Mouse (Mus musculus) olfactory bulb, adult 2 months (tissue): ENCODE results near the gene P2ry12.

Source experiments
- CTCF ChIP-seq: fragments of 200-500 bp; IDR thresholded peaks from 2 replicates; pipeline ENCODE4 v1.5.1; 2012; ENCODE audit warnings: low read depth, mild to moderate bottlenecking, low read length, moderate library complexity; ENCODE audit not compliant: insufficient read depth
- POLR2A ChIP-seq: fragments of 200-500 bp; IDR thresholded peaks from 2 replicates; pipeline ENCODE4 v1.6.1; 2012; ENCODE audit warnings: mild to moderate bottlenecking, low read depth, low read length, moderate library complexity; ENCODE audit not compliant: insufficient read depth

- TF ChIP-seq CTCF (no peak), POLR2A (no peak)
Measured at GRCm38 (mm10) chr3:59234878-59235277, 27.8 kb downstream of the P2ry12 start.
